Mouse (Mus musculus) E14TG2a.4 (cell line): Measurements from ENCODE around the gene Cobll1.

Experiments
- H3K27me3 ChIP-seq: 2 replicates; pipeline ENCODE4 v1.6.1; 2014; ENCODE audit warnings: low read length, control low read depth; ENCODE audit not compliant: insufficient read depth
- H3K36me3 ChIP-seq: 2 replicates; pipeline ENCODE4 v1.6.1; 2014; ENCODE audit warnings: low read length, control low read depth; ENCODE audit not compliant: insufficient read depth
- H3K4me1 ChIP-seq: replicated peaks from 2 replicates; pipeline ENCODE4 v1.6.1; 2014; ENCODE audit warnings: low read depth, low read length, control low read depth
- H3K4me3 ChIP-seq: replicated peaks from 2 replicates; pipeline ENCODE4 v1.5.1; 2014; ENCODE audit warnings: mild to moderate bottlenecking, low read length
- H3K9me3 ChIP-seq: 2 replicates; pipeline ENCODE4 v1.6.1; 2014; ENCODE audit warnings: low read length, control low read depth
- CTCF ChIP-seq: conservative IDR thresholded peaks from 2 replicates; pipeline ENCODE4 v1.5.1; 2014; ENCODE audit warnings: low read length
- NANOG ChIP-seq: IDR thresholded peaks from 2 replicates; pipeline ENCODE4 v1.6.1; 2014; ENCODE audit warnings: borderline replicate concordance, low read length, mixed read lengths
- POU5F1 ChIP-seq: IDR thresholded peaks from 2 replicates; pipeline ENCODE4 v1.6.1; 2014; ENCODE audit warnings: low read length, borderline replicate concordance

Gene Cobll1

GRCm38 (mm10) chr2:65117859-65118258 is 121.3 kb downstream of the Cobll1 start:
- Histone ChIP-seq H3K27me3 (no peaks in the 10 kb centered on the region), H3K36me3 (no peaks in the 10 kb centered on the region), H3K4me3 (no peak overlapping the region), H3K4me1 (no peaks in the 10 kb centered on the region), H3K9me3 (peaks cover 13% of the 10 kb centered on the region)
- TF ChIP-seq POU5F1, result no peak
- no peak for TF ChIP-seq CTCF
- TF ChIP-seq NANOG, result no peak

GRCm38 (mm10) chr2:65116428-65117125 is 122.6 kb downstream of the Cobll1 start:
- H3K4me3 ChIP-seq, result no peak overlapping the region
- H3K36me3 ChIP-seq, result no peaks in the 10 kb centered on the region
- peaks cover 13% of the 10 kb centered on the region for H3K9me3 ChIP-seq
- no peaks in the 10 kb centered on the region for H3K27me3 ChIP-seq
- TF ChIP-seq NANOG (no peak), CTCF (no peak), POU5F1 (no peak)
- no peaks in the 10 kb centered on the region for H3K4me1 ChIP-seq

DNA sequence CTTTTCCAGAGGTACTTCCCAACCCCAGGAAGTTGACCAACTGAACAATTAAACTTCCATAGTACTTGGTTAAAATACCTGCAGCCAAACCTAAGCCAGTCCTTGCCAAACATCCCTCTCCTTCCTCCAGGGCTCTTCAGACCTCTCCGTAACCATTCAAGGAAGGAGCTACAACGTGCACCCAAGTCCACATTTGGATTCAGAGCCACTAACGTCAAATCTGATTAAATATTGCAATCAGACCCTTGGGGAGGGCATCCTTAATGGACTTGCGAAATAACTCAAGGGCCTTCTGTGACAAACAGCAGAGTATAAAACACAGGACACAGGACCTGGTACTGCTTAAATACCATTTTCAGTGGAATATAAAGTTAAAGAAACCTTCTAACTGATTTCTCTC is 126.0 kb downstream of the Cobll1 start:
- no peaks in the 10 kb centered on the region for H3K27me3 ChIP-seq
- TF ChIP-seq POU5F1 (no peak), CTCF (no peak), NANOG (no peak)
- peaks cover 2% of the 10 kb centered on the region; the same call in 1 of the 2 replicates for H3K9me3 ChIP-seq
- no peaks in the 10 kb centered on the region for H3K36me3 ChIP-seq
- H3K4me1 ChIP-seq, result no peaks in the 10 kb centered on the region
- no peak overlapping the region for H3K4me3 ChIP-seq

- H3K36me3 ChIP-seq, result no peaks in the 10 kb centered on the region
- TF ChIP-seq CTCF, result no peak
- no peak for TF ChIP-seq NANOG
- TF ChIP-seq POU5F1, result no peak
- H3K4me1 ChIP-seq, result no peaks in the 10 kb centered on the region
- no peaks in the 10 kb centered on the region for H3K9me3 ChIP-seq
- H3K27me3 ChIP-seq, result no peaks in the 10 kb centered on the region
- no peak overlapping the region for H3K4me3 ChIP-seq
Measured at GRCm38 (mm10) chr2:65104569-65104968, 134.6 kb downstream of the Cobll1 start.

- H3K27me3 ChIP-seq, result no peaks in the 10 kb centered on the region
- TF ChIP-seq CTCF, result no peak
- TF ChIP-seq POU5F1, result no peak
- TF ChIP-seq NANOG, result no peak
- no peaks in the 10 kb centered on the region for H3K9me3 ChIP-seq
- H3K36me3 ChIP-seq, result no peaks in the 10 kb centered on the region
- H3K4me1 ChIP-seq, result no peaks in the 10 kb centered on the region
- no peak overlapping the region for H3K4me3 ChIP-seq
Measured at GRCm38 (mm10) chr2:65103801-65104200, 135.4 kb downstream of the Cobll1 start.

DNA sequence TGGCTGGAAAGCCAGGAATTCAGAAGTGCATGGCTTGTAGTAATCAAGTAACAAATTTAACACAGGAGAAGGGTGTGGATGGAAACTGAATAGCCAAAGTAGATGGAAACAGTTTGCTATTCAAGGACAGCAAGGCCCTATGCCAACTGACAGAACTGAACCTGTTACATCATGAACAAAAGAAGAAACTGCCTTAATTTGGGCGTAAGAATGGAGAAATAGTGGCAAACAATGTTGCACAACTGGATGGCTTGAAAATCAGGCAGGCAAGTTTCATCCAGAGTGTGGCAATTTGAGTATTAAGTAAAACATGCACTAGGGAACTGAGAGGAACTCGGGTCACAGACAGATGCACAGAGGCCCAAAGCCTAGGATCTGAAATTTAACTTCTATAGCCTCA is 137.8 kb downstream of the Cobll1 start:
- Histone ChIP-seq H3K36me3 (no peaks in the 10 kb centered on the region), H3K27me3 (no peaks in the 10 kb centered on the region), H3K9me3 (no peaks in the 10 kb centered on the region), H3K4me1 (no peaks in the 10 kb centered on the region), H3K4me3 (no peak overlapping the region)
- TF ChIP-seq POU5F1 (no peak), NANOG (no peak), CTCF (no peak)

- H3K36me3 ChIP-seq, result no peaks in the 10 kb centered on the region
- no peaks in the 10 kb centered on the region for H3K4me1 ChIP-seq
- H3K9me3 ChIP-seq, result no peaks in the 10 kb centered on the region
- H3K4me3 ChIP-seq, result no peak overlapping the region
- H3K27me3 ChIP-seq, result no peaks in the 10 kb centered on the region
- TF ChIP-seq NANOG (no peak), CTCF (no peak), POU5F1 (no peak)
Measured at GRCm38 (mm10) chr2:65100001-65100400, 139.2 kb downstream of the Cobll1 start.

DNA sequence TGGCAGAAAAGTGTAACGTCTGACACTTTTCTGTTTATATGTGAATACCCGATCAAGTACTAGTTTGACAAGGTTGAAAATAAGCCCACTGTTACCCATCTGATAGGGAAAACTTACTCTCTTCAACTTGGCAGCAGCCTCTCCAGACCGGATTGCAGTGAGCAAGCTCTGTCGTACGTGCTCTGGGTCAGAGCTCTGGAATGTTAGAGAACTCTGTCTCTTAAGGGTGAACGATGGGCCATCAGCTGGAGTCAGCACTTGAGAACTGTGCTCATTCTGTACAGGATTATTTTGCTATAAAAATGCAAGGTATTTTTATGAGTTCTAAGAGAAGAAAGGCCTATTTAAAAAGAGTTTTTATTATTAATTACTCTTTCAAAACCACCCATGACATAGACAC is 143.6 kb downstream of the Cobll1 start:
- no peaks in the 10 kb centered on the region for H3K27me3 ChIP-seq
- H3K9me3 ChIP-seq, result no peaks in the 10 kb centered on the region
- H3K4me3 ChIP-seq, result no peak overlapping the region
- no peaks in the 10 kb centered on the region for H3K4me1 ChIP-seq
- H3K36me3 ChIP-seq, result no peaks in the 10 kb centered on the region
- no peak for TF ChIP-seq NANOG
- TF ChIP-seq CTCF, result no peak
- TF ChIP-seq POU5F1, result no peak

DNA sequence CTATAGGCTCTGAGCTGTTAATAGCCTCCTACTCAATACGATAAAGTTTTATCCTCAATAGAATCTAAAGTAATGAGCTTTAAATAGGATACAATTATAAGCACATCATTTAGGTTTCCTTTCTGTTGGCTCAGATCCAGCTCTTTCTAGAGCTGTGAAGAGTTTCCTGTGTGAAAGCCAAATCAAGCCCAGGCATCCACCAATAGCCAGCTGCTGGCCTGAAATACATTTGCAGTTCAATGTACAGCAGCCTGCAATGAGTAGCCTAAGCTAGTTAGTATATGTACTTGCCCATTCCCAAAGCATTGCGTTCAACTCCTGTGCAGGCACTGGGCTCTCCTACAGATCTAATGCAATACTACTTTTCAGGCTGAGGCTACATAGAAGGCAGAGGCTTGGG is 145.2 kb downstream of the Cobll1 start:
- TF ChIP-seq POU5F1 (no peak), NANOG (no peak), CTCF (no peak)
- no peak overlapping the region for H3K4me3 ChIP-seq
- no peaks in the 10 kb centered on the region for H3K4me1 ChIP-seq
- H3K36me3 ChIP-seq, result no peaks in the 10 kb centered on the region
- H3K9me3 ChIP-seq, result no peaks in the 10 kb centered on the region
- no peaks in the 10 kb centered on the region for H3K27me3 ChIP-seq

GRCm38 (mm10) chr2:65090986-65091385 is 148.2 kb downstream of the Cobll1 start:
- Histone ChIP-seq H3K4me3 (no peak overlapping the region), H3K27me3 (no peaks in the 10 kb centered on the region), H3K4me1 (no peaks in the 10 kb centered on the region), H3K36me3 (no peaks in the 10 kb centered on the region), H3K9me3 (no peaks in the 10 kb centered on the region)
- TF ChIP-seq NANOG, result no peak
- no peak for TF ChIP-seq CTCF
- no peak for TF ChIP-seq POU5F1
